Mouse (Mus musculus): Measurements from ENCODE around the gene Gsto1.
"Not testable (repeated sequence)": the region's sequence is repeated elsewhere in the genome, so short reads cannot be mapped to it uniquely, and the experiment has no call there.

- TF ChIP-seq MAFK (IDR thresholded peaks at IDR 0.05; ENCODE audit: insufficient read depth, low read depth, low read length); ZC3H11A (IDR thresholded peaks at IDR 0.05; ENCODE audit: borderline replicate concordance, low read depth, low read length): not testable (repeated sequence)
Measured at GRCm38 (mm10) chr19:47852131-47852530, 2.6 kb upstream of the Gsto1 start.

Data from ES-E14 (cell line).